ENCODE assay signal across 22 mouse cellular contexts in genomic region chr4:149504363-149504762, GRCm38 (mm10). TPM values are rescaled to one million over a fixed set of nuclear protein-coding genes. Genes with fewer than 3 reads are reported as not detected.
DNase-seq lines count a peak whose midpoint lies in the region; ATAC-seq lines count a peak whose summit lies in the region.
"Had no signal": no experiment of that assay in that cellular context is flagged by ENCODE, and none has a peak within 500 bp of the region (broad histone marks: within the 10 kb centered on the region; RNA-seq: fewer than 3 reads in every experiment).

No protein-coding gene starts in this region.

- peaks cover 4% of the 10 kb centered on the region for H3K4me1 ChIP-seq in embryonic facial prominence, embryonic 13.5 days
- H3K4me1 ChIP-seq in embryonic facial prominence, embryonic 10.5 days = peaks cover 11% of the 10 kb centered on the region
- H3K4me1 ChIP-seq in lung, embryonic 16.5 days (replicated peaks; ENCODE audit: control insufficient read depth, insufficient read depth, low read length) = peaks cover 7% of the 10 kb centered on the region; the same call in 1 of the 2 replicates
- peaks cover 10% of the 10 kb centered on the region for H3K4me1 ChIP-seq in limb, embryonic 13.5 days
- H3K4me1 ChIP-seq: heart, embryonic 12.5 days; liver, embryonic 12.5 days had no signal

- no peak overlapping the region for H3K4me2 ChIP-seq in embryonic facial prominence, embryonic 13.5 days
- H3K4me2 ChIP-seq in lung, embryonic 16.5 days (ENCODE audit: low read depth, low read length) = no peak overlapping the region
- H3K4me2 ChIP-seq in limb, embryonic 13.5 days (replicated peaks) = no peak overlapping the region
- H3K4me2 ChIP-seq: heart, embryonic 12.5 days; liver, embryonic 12.5 days had no signal

- H3K9me3 ChIP-seq in embryonic facial prominence, embryonic 13.5 days = no peaks in the 10 kb centered on the region
- no peaks in the 10 kb centered on the region for H3K9me3 ChIP-seq in embryonic facial prominence, embryonic 10.5 days
- H3K9me3 ChIP-seq in lung, embryonic 16.5 days (ENCODE audit: control insufficient read depth, low read length) = no peaks in the 10 kb centered on the region
- no peaks in the 10 kb centered on the region for H3K9me3 ChIP-seq in limb, embryonic 13.5 days
- H3K9me3 ChIP-seq: heart, embryonic 12.5 days; liver, embryonic 12.5 days had no signal

- 75% methylated on average over 5 of the region's 5 CpGs for WGBS in embryonic facial prominence, embryonic 13.5 days
- 79% methylated on average over 5 of the region's 5 CpGs for WGBS in embryonic facial prominence, embryonic 10.5 days
- WGBS in lung, embryonic 16.5 days = 73% methylated on average over 5 of the region's 5 CpGs
- 51% methylated on average over 5 of the region's 5 CpGs for WGBS in limb, embryonic 13.5 days

- no peak for DNase-seq in embryonic facial prominence, embryonic 10.5 days (ENCODE audit: low spot score)
- no peak for DNase-seq in lung, postnatal 4 days
- DNase-seq in fat pad, adult 2 months (ENCODE audit: extremely low read depth, low read depth, low spot score) = peak; percentile 67
- no peak for DNase-seq in adrenal gland, adult 18-20 months (ENCODE audit: low spot score in 2 of 2)
- no peak for DNase-seq in gastrocnemius, postnatal 36 days
- DNase-seq: adrenal gland, adult 2 months; cerebellum, adult 9-10 months; embryo, embryonic 11 days; gastrocnemius, postnatal 14 days; kidney, adult 18-20 months; kidney, postnatal 4 days; thymus, postnatal 4 days had no signal

- H3K27me3 ChIP-seq in embryonic facial prominence, embryonic 13.5 days = no peaks in the 10 kb centered on the region
- no peaks in the 10 kb centered on the region for H3K27me3 ChIP-seq in embryonic facial prominence, embryonic 10.5 days (replicated peaks; ENCODE audit: low read depth, poor library complexity, severe bottlenecking)
- no peaks in the 10 kb centered on the region for H3K27me3 ChIP-seq in lung, embryonic 16.5 days (ENCODE audit: control insufficient read depth, insufficient read depth, low read depth, low read length)
- H3K27me3 ChIP-seq in limb, embryonic 13.5 days = no peaks in the 10 kb centered on the region
- H3K27me3 ChIP-seq: CH12.LX; heart, embryonic 12.5 days; liver, embryonic 12.5 days had no signal

- intact Hi-C loops in gastrocnemius, postnatal 36 days (cut with DNase I) = no loop called here

- peak overlapping the region; percentile 48; the same call in 1 of the 2 replicates for H3K27ac ChIP-seq in embryonic facial prominence, embryonic 13.5 days
- no peak overlapping the region for H3K27ac ChIP-seq in embryonic facial prominence, embryonic 10.5 days (replicated peaks)
- H3K27ac ChIP-seq in lung, embryonic 16.5 days (ENCODE audit: low read length) = peak overlapping the region; percentile 61
- H3K27ac ChIP-seq in limb, embryonic 13.5 days = peak overlapping the region; percentile 78
- H3K27ac ChIP-seq: liver, embryonic 12.5 days had no signal

- H3K9ac ChIP-seq in embryonic facial prominence, embryonic 13.5 days = no peak overlapping the region
- no peak overlapping the region; the same call in 1 of the 2 replicates for H3K9ac ChIP-seq in lung, embryonic 16.5 days (ENCODE audit: low read length)
- no peak overlapping the region for H3K9ac ChIP-seq in limb, embryonic 13.5 days
- H3K9ac ChIP-seq: heart, embryonic 12.5 days; liver, embryonic 12.5 days had no signal

- ATAC-seq in embryonic facial prominence, embryonic 13.5 days (ENCODE audit: insufficient number of reproducible peaks, insufficient read depth, low FRiP score, low TSS enrichment, low read depth) = no peak
- no peak for ATAC-seq in lung, embryonic 16.5 days (ENCODE audit: low read depth)
- no peak for ATAC-seq in limb, embryonic 13.5 days (ENCODE audit: low FRiP score, low read depth)
- ATAC-seq: liver, embryonic 12.5 days had no signal

- H3K36me3 ChIP-seq in embryonic facial prominence, embryonic 13.5 days = peaks cover 32% of the 10 kb centered on the region
- peaks cover 38% of the 10 kb centered on the region for H3K36me3 ChIP-seq in embryonic facial prominence, embryonic 10.5 days (replicated peaks)
- H3K36me3 ChIP-seq in lung, embryonic 16.5 days (ENCODE audit: control insufficient read depth, insufficient read depth, low read length) = peaks cover 5% of the 10 kb centered on the region
- H3K36me3 ChIP-seq in limb, embryonic 13.5 days = peaks cover 36% of the 10 kb centered on the region

- H3K4me3 ChIP-seq in embryonic facial prominence, embryonic 13.5 days = no peak overlapping the region
- no peak overlapping the region for H3K4me3 ChIP-seq in embryonic facial prominence, embryonic 10.5 days
- no peak overlapping the region for H3K4me3 ChIP-seq in lung, embryonic 16.5 days (ENCODE audit: low read length)
- H3K4me3 ChIP-seq in limb, embryonic 13.5 days = no peak overlapping the region
- H3K4me3 ChIP-seq: heart, embryonic 12.5 days; liver, embryonic 12.5 days; megakaryocyte, embryonic 14.5 days had no signal

RNA-seq across cellular contexts. Expression of gene Ctnnbip1, which starts 13.7 kb away (rescaled TPM):
- 65.4 and 65.6 TPM in 2 replicates for polyA plus RNA-seq in embryonic facial prominence, embryonic 13.5 days (2015; fragmentation: Nextera tagmentation; extraction: Ambion mirVana)
- polyA plus RNA-seq in embryonic facial prominence, embryonic 10.5 days (2016; fragmentation: Nextera tagmentation; extraction: Ambion mirVana) = 67.5 TPM in 2 replicates
- 57.5 and 59.7 TPM in 2 replicates for polyA plus RNA-seq in lung, embryonic 16.5 days (2015; fragmentation: Nextera tagmentation; extraction: Ambion mirVana)
- 80.3 and 83.9 TPM in 2 replicates for polyA plus RNA-seq in limb, embryonic 13.5 days (2015; fragmentation: Nextera tagmentation; extraction: Ambion mirVana)
- total RNA-seq in adrenal gland, adult 18-20 months (2021) = 10 to 100 TPM; 16.2 to 25.1 TPM
- total RNA-seq in gastrocnemius, postnatal 36 days (2021) = 10 to 100 TPM; 22.7 to 24.4 TPM

RNA-seq across cellular contexts. Expression of gene Lzic, which starts 19.3 kb away (rescaled TPM):
- polyA plus RNA-seq in embryonic facial prominence, embryonic 13.5 days (2015; fragmentation: Nextera tagmentation; extraction: Ambion mirVana) = 56.5 TPM in 2 replicates
- 53.2 and 54.5 TPM in 2 replicates for polyA plus RNA-seq in embryonic facial prominence, embryonic 10.5 days (2016; fragmentation: Nextera tagmentation; extraction: Ambion mirVana)
- 35.2 and 40.7 TPM in 2 replicates for polyA plus RNA-seq in lung, embryonic 16.5 days (2015; fragmentation: Nextera tagmentation; extraction: Ambion mirVana)
- polyA plus RNA-seq in limb, embryonic 13.5 days (2015; fragmentation: Nextera tagmentation; extraction: Ambion mirVana) = 55.8 and 62.5 TPM in 2 replicates
- 10 to 100 TPM; 24.7 to 36.0 TPM for total RNA-seq in adrenal gland, adult 18-20 months (2021)
- total RNA-seq in gastrocnemius, postnatal 36 days (2021) = 10 to 100 TPM; 10.7 to 14.2 TPM

RNA-seq across cellular contexts. Expression of gene Nmnat1, which starts 19.4 kb away (rescaled TPM):
- polyA plus RNA-seq in embryonic facial prominence, embryonic 13.5 days (2015; fragmentation: Nextera tagmentation; extraction: Ambion mirVana) = 9.2 and 10.2 TPM in 2 replicates
- 14.5 and 15.0 TPM in 2 replicates for polyA plus RNA-seq in embryonic facial prominence, embryonic 10.5 days (2016; fragmentation: Nextera tagmentation; extraction: Ambion mirVana)
- polyA plus RNA-seq in lung, embryonic 16.5 days (2015; fragmentation: Nextera tagmentation; extraction: Ambion mirVana) = 10.3 and 11.9 TPM in 2 replicates
- 10.5 and 12.4 TPM in 2 replicates for polyA plus RNA-seq in limb, embryonic 13.5 days (2015; fragmentation: Nextera tagmentation; extraction: Ambion mirVana)
- total RNA-seq in adrenal gland, adult 18-20 months (2021) = 10 to 100 TPM; 17.8 to 19.9 TPM
- 10 to 100 TPM; 28.7 to 31.5 TPM for total RNA-seq in gastrocnemius, postnatal 36 days (2021)

RNA-seq across cellular contexts. Expression of gene Tmem274, which starts 27.2 kb away (rescaled TPM):
- 0.37 TPM in 1 of 2 replicates, not detected in the other for polyA plus RNA-seq in embryonic facial prominence, embryonic 13.5 days (2015; fragmentation: Nextera tagmentation; extraction: Ambion mirVana)
- polyA plus RNA-seq in embryonic facial prominence, embryonic 10.5 days (2016; fragmentation: Nextera tagmentation; extraction: Ambion mirVana) = 0.26 and 0.77 TPM in 2 replicates
- 0.49 and 0.53 TPM in 2 replicates for polyA plus RNA-seq in lung, embryonic 16.5 days (2015; fragmentation: Nextera tagmentation; extraction: Ambion mirVana)
- polyA plus RNA-seq in limb, embryonic 13.5 days (2015; fragmentation: Nextera tagmentation; extraction: Ambion mirVana) = 0.55 and 0.99 TPM in 2 replicates
- not detected for total RNA-seq in adrenal gland, adult 18-20 months (2021)
- not detected for total RNA-seq in gastrocnemius, postnatal 36 days (2021)
- total RNA-seq: adrenal gland, adult 2 months; CH12.LX; gastrocnemius, postnatal 14 days; hematopoietic stem cell, adult 5-6 weeks had no signal
- polyA plus RNA-seq: adrenal gland, adult 2 months; neural tube, embryonic 11.5 days; small intestine, adult 2 months had no signal

RNA-seq across cellular contexts. Expression of gene Rbp7, which starts 49.6 kb away (rescaled TPM):
- polyA plus RNA-seq in embryonic facial prominence, embryonic 13.5 days (2015; fragmentation: Nextera tagmentation; extraction: Ambion mirVana) = 0.52 TPM in 1 of 2 replicates, not detected in the other
- not detected in 2 replicates for polyA plus RNA-seq in embryonic facial prominence, embryonic 10.5 days (2016; fragmentation: Nextera tagmentation; extraction: Ambion mirVana)
- polyA plus RNA-seq in lung, embryonic 16.5 days (2015; fragmentation: Nextera tagmentation; extraction: Ambion mirVana) = 2.0 and 3.4 TPM in 2 replicates
- 0.37 and 0.41 TPM in 2 replicates for polyA plus RNA-seq in limb, embryonic 13.5 days (2015; fragmentation: Nextera tagmentation; extraction: Ambion mirVana)
- 10 to 100 TPM; 18.0 to 66.4 TPM for total RNA-seq in adrenal gland, adult 18-20 months (2021)
- total RNA-seq in gastrocnemius, postnatal 36 days (2021) = 10 to 100 TPM; 15.3 to 18.7 TPM
- total RNA-seq: CH12.LX; hematopoietic stem cell, adult 5-6 weeks had no signal
- polyA plus RNA-seq: liver, embryonic 12.5 days; neural tube, embryonic 11.5 days had no signal
